Comparison of ENCODE assay signal across 25 mouse cellular contexts in the genomic region with DNA sequence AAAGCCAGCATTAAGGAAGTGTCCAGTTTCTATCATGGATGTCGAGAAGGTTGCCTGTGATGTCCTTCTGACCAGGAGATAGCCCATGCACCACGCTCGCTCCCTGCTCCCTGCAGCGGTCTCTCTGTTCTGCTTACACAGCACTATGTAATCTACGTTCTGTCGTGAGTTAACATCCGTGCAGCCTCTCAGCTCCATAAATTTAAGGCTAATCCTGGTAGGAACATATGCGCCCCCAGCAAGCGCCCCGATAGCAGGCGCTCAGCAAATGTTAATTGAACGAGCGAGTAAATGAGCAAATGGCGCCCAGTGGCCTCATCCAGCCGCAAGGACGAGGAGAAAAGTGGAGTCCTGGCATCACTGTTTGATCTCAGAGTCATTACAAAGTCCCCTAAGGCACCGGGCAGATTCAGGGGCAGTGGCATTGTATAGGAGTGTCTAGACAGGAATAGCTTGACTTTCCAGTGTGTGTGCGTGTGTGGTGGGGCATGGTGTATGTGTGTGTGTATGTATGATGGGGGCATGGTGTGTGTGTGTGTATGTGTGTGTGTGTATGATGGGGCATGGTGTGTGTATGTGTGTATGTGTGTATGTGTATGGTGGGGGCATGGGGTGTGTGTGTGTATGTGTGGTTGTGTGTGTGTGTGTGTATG. TPM values are rescaled to one million over a fixed set of nuclear protein-coding genes. Genes with fewer than 3 reads are reported as not detected.
DNase-seq lines count a peak whose midpoint lies in the region; ATAC-seq lines count a peak whose summit lies in the region.
"Had no signal": no experiment of that assay in that cellular context is flagged by ENCODE, and none has a peak within 500 bp of the region (broad histone marks: within the 10 kb centered on the region; RNA-seq: fewer than 3 reads in every experiment).

No protein-coding gene starts in this region.

- H3K27ac ChIP-seq in hindbrain, embryonic 12.5 days, result peak overlapping the region; percentile 48; the same call in 1 of the 2 replicates
- H3K27ac ChIP-seq in hindbrain, embryonic 11.5 days (ENCODE audit: low read depth, low read length), result no peak overlapping the region
- peak overlapping the region; percentile 51; the same call in 1 of the 2 replicates for H3K27ac ChIP-seq in midbrain, embryonic 13.5 days
- H3K27ac ChIP-seq in midbrain, embryonic 16.5 days (ENCODE audit: low read length), result no peak overlapping the region
- H3K27ac ChIP-seq in limb, embryonic 13.5 days, result no peak overlapping the region
- 0 out of 2 replicates have a peak overlapping the region, but pooled peaks have one; percentile 5 for H3K27ac ChIP-seq in neural tube, embryonic 15.5 days (replicated peaks)
- H3K27ac ChIP-seq: embryonic facial prominence, embryonic 15.5 days; heart, embryonic 15.5 days; intestine, embryonic 15.5 days; liver, embryonic 15.5 days; lung, embryonic 15.5 days had no signal

- H3K4me1 ChIP-seq in hindbrain, embryonic 12.5 days, result peaks cover 16% of the 10 kb centered on the region
- H3K4me1 ChIP-seq in hindbrain, embryonic 11.5 days (replicated peaks; ENCODE audit: control insufficient read depth, insufficient read depth, low read length), result no peaks in the 10 kb centered on the region
- peaks cover 10% of the 10 kb centered on the region for H3K4me1 ChIP-seq in midbrain, embryonic 13.5 days (replicated peaks)
- peaks cover 4% of the 10 kb centered on the region; the same call in 1 of the 2 replicates for H3K4me1 ChIP-seq in midbrain, embryonic 16.5 days (ENCODE audit: control insufficient read depth, insufficient read depth, low read length)
- peaks cover 27% of the 10 kb centered on the region for H3K4me1 ChIP-seq in limb, embryonic 13.5 days
- peaks cover 13% of the 10 kb centered on the region for H3K4me1 ChIP-seq in neural tube, embryonic 15.5 days
- H3K4me1 ChIP-seq: liver, embryonic 15.5 days had no signal

- ATAC-seq in hindbrain, embryonic 12.5 days (ENCODE audit: low FRiP score), result no peak
- no peak for ATAC-seq in hindbrain, embryonic 11.5 days (ENCODE audit: low FRiP score)
- ATAC-seq in midbrain, embryonic 13.5 days, result peak; percentile 55; the same call in 1 of the 2 replicates
- no peak for ATAC-seq in midbrain, embryonic 16.5 days
- 0 out of 2 replicates have a peak, but pooled peaks have one; percentile 18 for ATAC-seq in limb, embryonic 13.5 days (ENCODE audit: low FRiP score, low read depth)
- ATAC-seq in neural tube, embryonic 15.5 days (ENCODE audit: low FRiP score), result peak; percentile 68
- ATAC-seq: intestine, embryonic 15.5 days had no signal

- DNase-seq in hindbrain, embryonic 11.5 days (ENCODE audit: low spot score), result no peak
- DNase-seq in lung, postnatal 10 days, result no peak
- DNase-seq: adrenal gland, adult 2 months; cerebellum, adult 11-12 months; cerebellum, postnatal 36 days; embryo, embryonic 11 days; gastrocnemius, postnatal 25 days; heart, adult 18-20 months; heart, postnatal 4 days; kidney, adult 8-10 months; layer of hippocampus, postnatal 36 days; liver; lung, postnatal 4 days; thymus, adult 18-20 months; thymus, postnatal 4 days had no signal

- H3K9me3 ChIP-seq in hindbrain, embryonic 12.5 days (replicated peaks), result no peaks in the 10 kb centered on the region
- no peaks in the 10 kb centered on the region for H3K9me3 ChIP-seq in hindbrain, embryonic 11.5 days (ENCODE audit: control insufficient read depth, low read length)
- no peaks in the 10 kb centered on the region for H3K9me3 ChIP-seq in midbrain, embryonic 13.5 days
- H3K9me3 ChIP-seq in midbrain, embryonic 16.5 days (replicated peaks; ENCODE audit: control insufficient read depth, low read length, poor library complexity, severe bottlenecking), result no peaks in the 10 kb centered on the region
- peaks cover 4% of the 10 kb centered on the region for H3K9me3 ChIP-seq in limb, embryonic 13.5 days
- H3K9me3 ChIP-seq in neural tube, embryonic 15.5 days (replicated peaks), result no peaks in the 10 kb centered on the region
- H3K9me3 ChIP-seq: embryonic facial prominence, embryonic 15.5 days; heart, embryonic 15.5 days; intestine, embryonic 15.5 days; liver, embryonic 15.5 days; lung, embryonic 15.5 days had no signal

- no peak overlapping the region for H3K4me3 ChIP-seq in hindbrain, embryonic 12.5 days
- H3K4me3 ChIP-seq in hindbrain, embryonic 11.5 days (ENCODE audit: low read depth, low read length), result no peak overlapping the region
- no peak overlapping the region for H3K4me3 ChIP-seq in midbrain, embryonic 13.5 days (replicated peaks)
- no peak overlapping the region for H3K4me3 ChIP-seq in midbrain, embryonic 16.5 days (ENCODE audit: low read depth, low read length)
- H3K4me3 ChIP-seq in limb, embryonic 13.5 days, result no peak overlapping the region
- no peak overlapping the region for H3K4me3 ChIP-seq in neural tube, embryonic 15.5 days (replicated peaks)
- H3K4me3 ChIP-seq: embryonic facial prominence, embryonic 15.5 days; heart, embryonic 15.5 days; intestine, embryonic 15.5 days; liver, embryonic 15.5 days; lung, embryonic 15.5 days had no signal

- H3K36me3 ChIP-seq in hindbrain, embryonic 12.5 days, result no peaks in the 10 kb centered on the region
- no peaks in the 10 kb centered on the region for H3K36me3 ChIP-seq in hindbrain, embryonic 11.5 days (ENCODE audit: control insufficient read depth, insufficient read depth, low read length)
- no peaks in the 10 kb centered on the region for H3K36me3 ChIP-seq in midbrain, embryonic 13.5 days
- no peaks in the 10 kb centered on the region for H3K36me3 ChIP-seq in midbrain, embryonic 16.5 days (ENCODE audit: control insufficient read depth, insufficient read depth, low read length)
- H3K36me3 ChIP-seq in limb, embryonic 13.5 days, result no peaks in the 10 kb centered on the region
- no peaks in the 10 kb centered on the region for H3K36me3 ChIP-seq in neural tube, embryonic 15.5 days
- H3K36me3 ChIP-seq: embryonic facial prominence, embryonic 15.5 days; heart, embryonic 15.5 days; intestine, embryonic 15.5 days; liver, embryonic 15.5 days; lung, embryonic 15.5 days had no signal

- WGBS in hindbrain, embryonic 12.5 days, result 65% methylated on average over 18 of the region's 18 CpGs
- WGBS in hindbrain, embryonic 11.5 days, result 75% methylated on average over 18 of the region's 18 CpGs
- 62% methylated on average over 18 of the region's 18 CpGs for WGBS in midbrain, embryonic 13.5 days
- WGBS in midbrain, embryonic 16.5 days, result 47% methylated on average over 18 of the region's 18 CpGs
- WGBS in limb, embryonic 13.5 days, result 48% methylated on average over 18 of the region's 18 CpGs
- WGBS in neural tube, embryonic 15.5 days, result 26% methylated on average over 18 of the region's 18 CpGs

- no peak overlapping the region for H3K9ac ChIP-seq in hindbrain, embryonic 12.5 days
- no peak overlapping the region for H3K9ac ChIP-seq in hindbrain, embryonic 11.5 days (ENCODE audit: low read depth, low read length)
- no peak overlapping the region for H3K9ac ChIP-seq in midbrain, embryonic 13.5 days (replicated peaks)
- no peak overlapping the region for H3K9ac ChIP-seq in midbrain, embryonic 16.5 days (ENCODE audit: low read depth, low read length)
- H3K9ac ChIP-seq in limb, embryonic 13.5 days, result no peak overlapping the region
- no peak overlapping the region for H3K9ac ChIP-seq in neural tube, embryonic 15.5 days (replicated peaks)
- H3K9ac ChIP-seq: embryonic facial prominence, embryonic 15.5 days; heart, embryonic 15.5 days; intestine, embryonic 15.5 days; liver, embryonic 15.5 days; lung, embryonic 15.5 days had no signal

- H3K27me3 ChIP-seq in hindbrain, embryonic 12.5 days, result peaks cover 11% of the 10 kb centered on the region; the same call in 1 of the 2 replicates
- H3K27me3 ChIP-seq in hindbrain, embryonic 11.5 days (ENCODE audit: control insufficient read depth, insufficient read depth, low read length), result peaks cover 3% of the 10 kb centered on the region; the same call in 1 of the 2 replicates
- H3K27me3 ChIP-seq in midbrain, embryonic 13.5 days, result no peaks in the 10 kb centered on the region
- no peaks in the 10 kb centered on the region for H3K27me3 ChIP-seq in midbrain, embryonic 16.5 days (ENCODE audit: control insufficient read depth, insufficient read depth, low read depth, low read length)
- H3K27me3 ChIP-seq in limb, embryonic 13.5 days, result no peaks in the 10 kb centered on the region
- H3K27me3 ChIP-seq in neural tube, embryonic 15.5 days (replicated peaks), result no peaks in the 10 kb centered on the region; the same call in 1 of the 2 replicates
- H3K27me3 ChIP-seq: embryonic facial prominence, embryonic 15.5 days; heart, embryonic 15.5 days; intestine, embryonic 15.5 days; liver, embryonic 15.5 days; lung, embryonic 15.5 days had no signal

- no peak overlapping the region for H3K4me2 ChIP-seq in hindbrain, embryonic 12.5 days (replicated peaks)
- no peak overlapping the region for H3K4me2 ChIP-seq in hindbrain, embryonic 11.5 days (replicated peaks; ENCODE audit: low read depth, low read length)
- H3K4me2 ChIP-seq in midbrain, embryonic 13.5 days (replicated peaks), result no peak overlapping the region
- no peak overlapping the region for H3K4me2 ChIP-seq in midbrain, embryonic 16.5 days (ENCODE audit: low read length)
- H3K4me2 ChIP-seq in limb, embryonic 13.5 days (replicated peaks), result no peak overlapping the region
- H3K4me2 ChIP-seq in neural tube, embryonic 15.5 days, result peak overlapping the region; percentile 29
- H3K4me2 ChIP-seq: embryonic facial prominence, embryonic 15.5 days; heart, embryonic 15.5 days; intestine, embryonic 15.5 days; liver, embryonic 15.5 days; lung, embryonic 15.5 days had no signal

RNA-seq across cellular contexts. Expression of a gene that starts 35.9 kb away (rescaled TPM):
- 56.6 and 59.9 TPM in 2 replicates for polyA plus RNA-seq in hindbrain, embryonic 12.5 days (2016; fragmentation: Nextera tagmentation; extraction: Ambion mirVana)
- polyA plus RNA-seq in hindbrain, embryonic 11.5 days (2014; fragmentation: Nextera tagmentation; extraction: Ambion mirVana), result 56.8 and 63.7 TPM in 2 replicates
- polyA plus RNA-seq in midbrain, embryonic 13.5 days (2015; fragmentation: Nextera tagmentation; extraction: Ambion mirVana), result 47.8 and 53.0 TPM in 2 replicates
- 34.1 and 36.7 TPM in 2 replicates for polyA plus RNA-seq in midbrain, embryonic 16.5 days (2015; fragmentation: Nextera tagmentation; extraction: Ambion mirVana)
- 31.2 and 33.1 TPM in 2 replicates for polyA plus RNA-seq in limb, embryonic 13.5 days (2015; fragmentation: Nextera tagmentation; extraction: Ambion mirVana)
- polyA plus RNA-seq in neural tube, embryonic 15.5 days (2015; fragmentation: Nextera tagmentation; extraction: Ambion mirVana), result 30.2 and 31.0 TPM in 2 replicates

RNA-seq across cellular contexts. Expression of a gene that starts 55.9 kb away (rescaled TPM):
- polyA plus RNA-seq in hindbrain, embryonic 12.5 days (2016; fragmentation: Nextera tagmentation; extraction: Ambion mirVana), result 3.7 and 6.0 TPM in 2 replicates
- 5.6 and 8.6 TPM in 2 replicates for polyA plus RNA-seq in hindbrain, embryonic 11.5 days (2014; fragmentation: Nextera tagmentation; extraction: Ambion mirVana)
- 0.93 and 1.2 TPM in 2 replicates for polyA plus RNA-seq in midbrain, embryonic 13.5 days (2015; fragmentation: Nextera tagmentation; extraction: Ambion mirVana)
- polyA plus RNA-seq in midbrain, embryonic 16.5 days (2015; fragmentation: Nextera tagmentation; extraction: Ambion mirVana), result 0.94 and 1.7 TPM in 2 replicates
- 0.61 and 1.1 TPM in 2 replicates for polyA plus RNA-seq in limb, embryonic 13.5 days (2015; fragmentation: Nextera tagmentation; extraction: Ambion mirVana)
- polyA plus RNA-seq in neural tube, embryonic 15.5 days (2015; fragmentation: Nextera tagmentation; extraction: Ambion mirVana), result 1.1 and 1.2 TPM in 2 replicates

Comparison
In these comparisons a context has a peak if more than half of its experiments do, and no peak if none do; other contexts are left out.
1. ATAC-seq: peak in midbrain, embryonic 13.5 days (single experiment), limb, embryonic 13.5 days (single experiment) and neural tube, embryonic 15.5 days (single experiment); none in hindbrain, embryonic 12.5 days (single experiment), hindbrain, embryonic 11.5 days (single experiment) and midbrain, embryonic 16.5 days (single experiment).
2. H3K27ac ChIP-seq: peak in hindbrain, embryonic 12.5 days (single experiment), midbrain, embryonic 13.5 days (single experiment) and neural tube, embryonic 15.5 days (single experiment); none in hindbrain, embryonic 11.5 days (single experiment), midbrain, embryonic 16.5 days (single experiment) and limb, embryonic 13.5 days (single experiment).